Mouse (Mus musculus): ENCODE measurements around the gene H2afy. TPM values are rescaled to one million over a fixed set of nuclear protein-coding genes. Genes with fewer than 3 reads are reported as not detected.
"Not testable (repeated sequence)": the region's sequence is repeated elsewhere in the genome, so short reads cannot be mapped to it uniquely, and the experiment has no call there.

Gene H2afy
- polyA plus RNA-seq, 1 experiment from 2014 or later = 109 TPM

- ATAC-seq (ENCODE audit: low read depth) (no peak), DNase-seq (no peak)
Measured at GRCm38 (mm10) chr13:56066152-56066551, 70.0 kb downstream of the H2afy start.

GRCm38 (mm10) chr13:56057761-56058160 is 78.4 kb downstream of the H2afy start:
- Histone ChIP-seq H3K4me1 (replicated peaks) (no peaks in the 10 kb centered on the region), H3K27me3 (no peaks in the 10 kb centered on the region), H3K9me3 (replicated peaks) (no peaks in the 10 kb centered on the region), H3K36me3 (no peaks in the 10 kb centered on the region), H3K9ac (no peak overlapping the region), H3K4me3 (replicated peaks) (no peak overlapping the region), H3K27ac (no peak overlapping the region), H3K4me2 (no peak overlapping the region)
- DNase-seq (no peak), ATAC-seq (ENCODE audit: low read depth) (no peak)
- 80% methylated on average over 8 of the region's 8 CpGs for WGBS (ENCODE audit: insufficient replicate concordance)

More at GRCm38 (mm10) chr13:56066152-56066551, 70.0 kb downstream of the H2afy start:
- Histone ChIP-seq H3K27ac (no peak overlapping the region), H3K27me3 (no peaks in the 10 kb centered on the region), H3K4me1 (replicated peaks) (0 out of 2 replicates have a peak, but pooled peaks cover 3% of the 10 kb centered on the region), H3K4me3 (replicated peaks) (no peak overlapping the region), H3K9ac (no peak overlapping the region), H3K4me2 (no peak overlapping the region), H3K36me3 (peaks cover 4% of the 10 kb centered on the region; the same call in 1 of the 2 replicates), H3K9me3 (replicated peaks) (no peaks in the 10 kb centered on the region)
- 79% methylated on average over 21 of the region's 21 CpGs for WGBS (ENCODE audit: insufficient replicate concordance)

- DNase-seq = no peak
- no peak overlapping the region for H3K4me3 ChIP-seq (replicated peaks)
- H3K9me3 ChIP-seq (replicated peaks) = no peaks in the 10 kb centered on the region
- no peak overlapping the region for H3K9ac ChIP-seq
- 0 out of 2 replicates have a peak, but pooled peaks cover 4% of the 10 kb centered on the region for H3K4me1 ChIP-seq (replicated peaks)
- H3K36me3 ChIP-seq = no peaks in the 10 kb centered on the region
- no peaks in the 10 kb centered on the region for H3K27me3 ChIP-seq
- H3K27ac ChIP-seq = no peak overlapping the region
- ATAC-seq (ENCODE audit: low read depth) = no peak
- WGBS (ENCODE audit: insufficient replicate concordance) = 60% methylated on average over 5 of the region's 5 CpGs
- no peak overlapping the region for H3K4me2 ChIP-seq
Measured at GRCm38 (mm10) chr13:56055720-56056119, 80.4 kb downstream of the H2afy start.

DNA sequence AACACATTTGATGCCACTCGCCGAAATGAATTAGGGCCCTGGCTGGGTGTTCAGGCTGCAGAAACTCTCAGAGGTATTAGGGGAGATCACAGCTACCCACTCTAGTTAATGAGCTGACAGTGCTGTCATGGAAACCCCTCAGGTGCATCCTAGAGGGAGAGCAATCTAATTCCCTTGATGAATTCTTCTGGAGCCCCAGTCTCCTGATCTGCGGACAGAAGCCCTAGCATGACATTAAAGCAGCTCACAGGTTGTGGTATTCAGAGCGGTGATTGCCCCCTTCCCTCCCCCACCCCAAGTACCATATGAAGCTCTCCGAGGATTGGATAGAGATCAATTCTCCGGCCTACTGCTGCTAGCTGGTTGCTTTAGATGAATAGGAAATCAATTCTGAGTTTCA is 82.1 kb downstream of the H2afy start:
- Histone ChIP-seq H3K27ac (no peak overlapping the region), H3K27me3 (no peaks in the 10 kb centered on the region), H3K4me3 (replicated peaks) (no peak overlapping the region), H3K9ac (no peak overlapping the region), H3K9me3 (replicated peaks) (no peaks in the 10 kb centered on the region), H3K36me3 (no peaks in the 10 kb centered on the region), H3K4me1 (replicated peaks) (0 out of 2 replicates have a peak, but pooled peaks cover 4% of the 10 kb centered on the region), H3K4me2 (no peak overlapping the region)
- DNase-seq = no peak
- 56% methylated on average over 6 of the region's 6 CpGs for WGBS (ENCODE audit: insufficient replicate concordance)
- ATAC-seq (ENCODE audit: low read depth) = no peak

DNA sequence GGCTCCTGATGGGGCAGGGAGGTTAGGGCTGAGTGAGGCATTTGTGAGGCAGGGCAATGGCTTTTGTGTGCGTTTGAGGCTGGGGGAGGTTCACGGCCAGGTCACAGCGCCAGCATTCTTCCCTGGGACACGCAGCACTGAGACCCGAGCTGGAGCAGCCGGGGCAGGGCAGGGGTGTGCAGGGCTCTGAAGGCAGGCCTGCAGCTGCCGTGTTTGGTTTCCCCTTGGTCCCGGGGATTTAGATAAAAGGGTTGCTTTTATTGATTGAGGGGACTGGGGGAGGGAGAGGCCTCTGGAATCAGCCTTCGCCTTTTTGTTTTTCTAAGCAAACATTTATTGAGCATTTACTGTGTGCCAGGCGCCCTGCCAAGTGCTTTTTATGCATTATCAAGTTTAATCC is 83.4 kb downstream of the H2afy start:
- Histone ChIP-seq H3K4me2 (no peak overlapping the region), H3K9ac (no peak overlapping the region), H3K4me1 (replicated peaks) (0 out of 2 replicates have a peak, but pooled peaks cover 4% of the 10 kb centered on the region), H3K27ac (no peak overlapping the region), H3K9me3 (replicated peaks) (no peaks in the 10 kb centered on the region), H3K27me3 (no peaks in the 10 kb centered on the region), H3K36me3 (no peaks in the 10 kb centered on the region), H3K4me3 (replicated peaks) (no peak overlapping the region)
- ATAC-seq (ENCODE audit: low read depth) = no peak
- DNase-seq = no peak
- 33% methylated on average over 10 of the region's 10 CpGs for WGBS (ENCODE audit: insufficient replicate concordance)

DNA sequence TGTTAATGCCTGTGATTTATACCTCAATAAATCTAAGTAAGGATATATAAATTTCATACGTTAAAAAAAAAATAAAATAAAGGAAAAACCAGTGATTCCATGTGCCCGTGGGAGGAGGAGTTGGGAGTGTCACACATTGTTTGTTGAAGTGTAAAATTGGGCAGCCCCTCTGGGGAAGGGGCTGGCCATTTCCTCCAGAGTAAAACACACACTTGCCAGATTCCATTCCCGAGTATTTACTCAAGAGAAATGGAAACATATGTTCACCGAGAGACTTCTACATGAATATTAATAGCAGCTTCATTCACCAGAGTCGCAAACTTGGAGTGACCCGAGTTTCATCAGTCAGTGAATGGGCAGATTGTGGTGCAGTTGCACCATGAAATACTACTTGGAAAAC is 85.9 kb downstream of the H2afy start:
- no peak overlapping the region for H3K27ac ChIP-seq
- H3K9ac ChIP-seq = no peak overlapping the region
- H3K4me1 ChIP-seq (replicated peaks) = 0 out of 2 replicates have a peak, but pooled peaks cover 4% of the 10 kb centered on the region
- no peaks in the 10 kb centered on the region for H3K27me3 ChIP-seq
- WGBS (ENCODE audit: insufficient replicate concordance) = 55% methylated on average over 6 of the region's 6 CpGs
- DNase-seq (no peak), ATAC-seq (ENCODE audit: low read depth) (no peak)
- no peaks in the 10 kb centered on the region for H3K9me3 ChIP-seq (replicated peaks)
- H3K4me3 ChIP-seq (replicated peaks) = no peak overlapping the region
- no peaks in the 10 kb centered on the region for H3K36me3 ChIP-seq
- no peak overlapping the region for H3K4me2 ChIP-seq

DNA sequence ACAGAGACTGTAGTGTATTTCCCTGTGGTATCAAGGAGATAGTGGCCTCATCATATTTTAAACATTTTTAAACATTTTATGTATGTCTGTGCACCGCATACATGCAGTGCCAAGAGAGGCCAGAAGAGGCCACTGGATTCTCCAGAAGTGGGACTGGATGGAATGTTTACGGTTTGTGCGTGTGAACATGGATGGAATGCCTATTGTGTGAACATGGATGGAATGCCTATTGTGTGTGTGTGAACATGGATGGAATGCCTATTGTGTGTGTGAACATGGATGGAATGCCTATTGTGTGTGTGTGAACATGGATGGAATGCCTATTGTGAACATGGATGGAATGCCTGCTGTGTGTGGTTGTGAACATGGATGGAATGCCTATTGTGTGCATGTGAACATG is 93.9 kb downstream of the H2afy start:
- H3K4me3 ChIP-seq (replicated peaks) = no peak overlapping the region
- no peak for DNase-seq
- no peak overlapping the region for H3K27ac ChIP-seq
- H3K9me3 ChIP-seq (replicated peaks) = no peaks in the 10 kb centered on the region
- no peaks in the 10 kb centered on the region for H3K4me1 ChIP-seq (replicated peaks)
- ATAC-seq (ENCODE audit: low read depth) = no peak
- no peaks in the 10 kb centered on the region for H3K36me3 ChIP-seq
- no peak overlapping the region for H3K4me2 ChIP-seq
- no peaks in the 10 kb centered on the region for H3K27me3 ChIP-seq
- 76% methylated on average over 3 of the region's 3 CpGs for WGBS (ENCODE audit: insufficient replicate concordance)
- no peak overlapping the region for H3K9ac ChIP-seq

GRCm38 (mm10) chr13:56040621-56041020 is 95.5 kb downstream of the H2afy start:
- no peak overlapping the region for H3K9ac ChIP-seq
- 75% methylated on average over 3 of the region's 3 CpGs for WGBS (ENCODE audit: insufficient replicate concordance)
- H3K27ac ChIP-seq = no peak overlapping the region
- no peak for ATAC-seq (ENCODE audit: low read depth)
- no peaks in the 10 kb centered on the region for H3K9me3 ChIP-seq (replicated peaks)
- H3K4me2 ChIP-seq = no peak overlapping the region
- no peak overlapping the region for H3K4me3 ChIP-seq (replicated peaks)
- no peaks in the 10 kb centered on the region for H3K36me3 ChIP-seq
- no peaks in the 10 kb centered on the region for H3K27me3 ChIP-seq
- no peak for DNase-seq
- H3K4me1 ChIP-seq (replicated peaks) = no peaks in the 10 kb centered on the region

DNA sequence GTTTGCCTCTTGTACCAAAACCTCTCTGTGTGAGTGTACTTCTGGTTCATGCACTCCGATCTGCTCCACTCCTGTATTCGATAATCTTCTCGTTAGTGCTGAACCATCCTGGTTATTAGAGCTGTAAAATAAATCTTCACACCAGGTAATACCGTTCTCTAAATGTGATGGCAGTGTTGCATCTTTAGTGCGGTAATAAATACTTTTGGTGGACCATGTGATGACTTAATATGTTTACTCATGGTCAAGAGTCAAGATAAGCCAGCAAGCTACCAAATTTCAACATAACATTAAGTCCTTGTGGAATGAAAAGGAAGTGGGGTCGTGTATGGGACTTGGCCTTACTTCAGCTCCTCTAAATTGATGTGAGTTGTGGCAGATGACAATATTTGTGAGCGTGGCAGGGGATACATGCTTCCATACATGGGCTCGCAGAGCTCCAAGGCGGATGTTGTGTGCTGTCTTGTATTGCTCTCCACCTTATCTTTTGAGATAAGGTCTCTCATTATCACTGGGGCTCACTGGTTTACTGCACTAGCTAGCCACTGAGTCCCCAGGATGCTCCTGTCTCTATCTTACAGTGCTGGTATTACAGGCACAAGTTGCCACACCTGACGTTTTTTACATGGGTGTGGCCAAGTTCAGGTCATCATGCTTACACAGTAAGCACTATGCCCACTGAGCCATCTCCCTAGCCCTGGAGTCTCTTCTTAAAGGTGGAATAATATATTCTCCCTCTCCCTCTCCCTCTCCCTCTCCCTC is 96.4 kb downstream of the H2afy start:
- Histone ChIP-seq H3K9me3 (replicated peaks) (no peaks in the 10 kb centered on the region), H3K4me3 (replicated peaks) (no peak overlapping the region), H3K36me3 (no peaks in the 10 kb centered on the region), H3K9ac (no peak overlapping the region), H3K27me3 (no peaks in the 10 kb centered on the region), H3K4me2 (no peak overlapping the region), H3K4me1 (replicated peaks) (no peaks in the 10 kb centered on the region), H3K27ac (no peak overlapping the region)
- 51% methylated on average over 10 of the region's 10 CpGs for WGBS (ENCODE audit: insufficient replicate concordance)
- ATAC-seq (ENCODE audit: low read depth) = no peak
- DNase-seq = no peak

GRCm38 (mm10) chr13:56029006-56029405 is 107.2 kb downstream of the H2afy start:
- Histone ChIP-seq H3K4me1 (replicated peaks) (no peaks in the 10 kb centered on the region), H3K36me3 (no peaks in the 10 kb centered on the region), H3K27ac (no peak overlapping the region), H3K27me3 (no peaks in the 10 kb centered on the region), H3K9me3 (replicated peaks) (no peaks in the 10 kb centered on the region), H3K4me2 (no peak overlapping the region), H3K9ac (no peak overlapping the region), H3K4me3 (replicated peaks) (no peak overlapping the region)
- 59% methylated on average over 4 of the region's 4 CpGs for WGBS (ENCODE audit: insufficient replicate concordance)
- ATAC-seq (ENCODE audit: low read depth) (no peak), DNase-seq (no peak)

DNA sequence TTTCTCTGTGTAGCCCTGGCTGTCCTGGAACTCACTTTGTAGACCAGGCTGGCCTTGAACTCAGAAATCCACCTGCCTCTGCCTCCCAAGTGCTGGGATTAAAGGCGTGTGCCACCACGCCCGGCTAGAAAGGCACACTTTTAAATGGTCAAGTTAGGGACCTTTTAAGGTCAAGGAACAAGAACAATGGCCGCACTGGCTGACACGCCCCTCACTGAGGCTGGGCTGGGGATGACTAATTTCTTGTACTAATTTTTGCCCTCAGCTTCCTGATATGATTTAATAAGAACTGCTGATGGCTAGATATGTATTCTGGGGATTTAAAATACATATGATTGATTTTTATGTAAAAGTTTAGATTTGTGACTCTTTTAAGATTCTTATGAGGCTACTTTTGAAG is 108.2 kb downstream of the H2afy start:
- H3K4me1 ChIP-seq (replicated peaks); H3K4me2 ChIP-seq; H3K27me3 ChIP-seq; H3K9ac ChIP-seq; H3K4me3 ChIP-seq (replicated peaks); H3K36me3 ChIP-seq; H3K27ac ChIP-seq; DNase-seq; ATAC-seq (ENCODE audit: low read depth); H3K9me3 ChIP-seq (replicated peaks): not testable (repeated sequence)
- WGBS (ENCODE audit: insufficient replicate concordance) = 48% methylated on average over 5 of the region's 5 CpGs

- Histone ChIP-seq H3K36me3 (no peaks in the 10 kb centered on the region), H3K9ac (no peak overlapping the region), H3K4me1 (replicated peaks) (no peaks in the 10 kb centered on the region), H3K4me2 (no peak overlapping the region), H3K27ac (no peak overlapping the region), H3K4me3 (replicated peaks) (no peak overlapping the region), H3K27me3 (no peaks in the 10 kb centered on the region), H3K9me3 (replicated peaks) (no peaks in the 10 kb centered on the region)
- DNase-seq (no peak), ATAC-seq (ENCODE audit: low read depth) (no peak)
- 67% methylated on average over 5 of the region's 5 CpGs for WGBS (ENCODE audit: insufficient replicate concordance)
Measured at GRCm38 (mm10) chr13:56026623-56027022, 109.5 kb downstream of the H2afy start.
